Mouse (Mus musculus) layer of hippocampus, adult 8-10 months (tissue): ENCODE results near the gene Sap18b. TPM values are rescaled to one million over a fixed set of nuclear protein-coding genes. Genes with fewer than 3 reads are reported as not detected.
"Not testable (repeated sequence)": the region's sequence is repeated elsewhere in the genome, so short reads cannot be mapped to it uniquely, and the experiment has no call there.

Source experiments
- DNase-seq, 2 experiments: peaks; one replicate each; pipeline ENCODE4 v3.0.0; 2022; ENCODE audit warnings: low spot score in 2 of 2
- total RNA-seq, 4 experiments: library from RNA; stranded (reverse); gene quantifications; 2 replicates each; pipeline ENCODE4 v1.2.4; 2022

The Sap18b gene
- total RNA-seq, 4 experiments from 2014 or later = 63.0 to 115 (median 93.6) TPM

GRCm38 (mm10) chr8:95821266-95821665 lies 3.9 kb upstream of the Sap18b start:
- DNase-seq = no peak

GRCm38 (mm10) chr8:95822096-95822495 lies 3.0 kb upstream of the Sap18b start:
- DNase-seq = no peak

- DNase-seq = no peak
Observed at GRCm38 (mm10) chr8:95822699-95823098, 2.4 kb upstream of the Sap18b start.

DNA sequence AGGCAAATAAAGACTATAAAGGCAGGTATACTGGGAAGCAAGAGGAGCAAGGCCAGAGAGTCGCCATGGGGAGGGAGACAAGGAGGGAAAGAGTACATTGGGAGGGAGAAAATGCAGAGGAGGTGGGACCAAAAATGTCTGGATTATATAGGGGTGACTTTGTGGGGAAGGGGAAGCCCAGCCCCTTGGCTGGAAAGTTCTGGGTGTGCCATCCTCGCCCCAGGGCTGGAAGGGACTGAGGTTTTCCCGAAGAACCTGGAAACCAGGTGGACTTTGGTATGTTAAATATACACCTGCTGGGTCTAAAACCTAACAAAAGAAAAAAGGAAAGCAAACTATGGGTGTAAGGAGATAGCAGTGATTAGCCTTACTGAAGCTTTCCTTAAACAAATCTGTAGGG lies 5.0 kb downstream of the Sap18b start:
- DNase-seq = no peak

GRCm38 (mm10) chr8:95832603-95833434 lies 7.7 kb downstream of the Sap18b start:
- DNase-seq = peak; percentile 78 to 91

DNA sequence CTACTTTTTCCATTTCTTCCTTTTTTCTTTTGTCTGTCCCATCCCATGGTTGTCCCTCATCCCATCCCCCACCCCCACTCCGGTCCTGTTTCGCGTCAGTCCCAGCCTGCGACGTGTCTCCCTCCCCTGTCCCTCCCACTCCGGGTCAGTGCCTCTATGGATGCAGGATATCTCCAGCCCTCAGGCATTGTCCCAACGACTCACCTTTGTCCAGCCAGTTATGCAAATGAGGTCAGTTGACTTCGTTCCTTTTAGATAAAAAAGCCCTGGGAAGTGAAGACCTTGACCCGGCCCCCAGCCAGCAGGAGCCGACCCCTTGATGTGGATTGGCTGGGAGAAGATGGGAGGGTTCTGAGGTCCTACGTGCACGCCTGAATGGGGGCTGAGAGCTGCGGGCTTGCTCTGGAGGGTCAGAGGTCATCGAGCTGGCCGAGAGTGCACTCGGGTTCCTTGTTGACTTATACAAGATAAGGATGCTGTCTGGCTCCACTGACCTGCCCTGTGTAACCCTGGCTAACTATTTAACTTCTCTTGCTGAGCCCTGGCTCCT lies 8.4 kb downstream of the Sap18b start:
- DNase-seq = no peak

GRCm38 (mm10) chr8:95835891-95836290 lies 10.7 kb downstream of the Sap18b start:
- DNase-seq = no peak

GRCm38 (mm10) chr8:95837266-95837665 lies 12.1 kb downstream of the Sap18b start:
- DNase-seq = no peak

GRCm38 (mm10) chr8:95839289-95839688 lies 14.1 kb downstream of the Sap18b start:
- DNase-seq = no peak

- DNase-seq = no peak
Observed at GRCm38 (mm10) chr8:95841436-95841835, 16.3 kb downstream of the Sap18b start.

GRCm38 (mm10) chr8:95843968-95844367 lies 18.8 kb downstream of the Sap18b start:
- no peak for DNase-seq

GRCm38 (mm10) chr8:95845026-95845425 lies 19.9 kb downstream of the Sap18b start:
- DNase-seq = no peak

DNA sequence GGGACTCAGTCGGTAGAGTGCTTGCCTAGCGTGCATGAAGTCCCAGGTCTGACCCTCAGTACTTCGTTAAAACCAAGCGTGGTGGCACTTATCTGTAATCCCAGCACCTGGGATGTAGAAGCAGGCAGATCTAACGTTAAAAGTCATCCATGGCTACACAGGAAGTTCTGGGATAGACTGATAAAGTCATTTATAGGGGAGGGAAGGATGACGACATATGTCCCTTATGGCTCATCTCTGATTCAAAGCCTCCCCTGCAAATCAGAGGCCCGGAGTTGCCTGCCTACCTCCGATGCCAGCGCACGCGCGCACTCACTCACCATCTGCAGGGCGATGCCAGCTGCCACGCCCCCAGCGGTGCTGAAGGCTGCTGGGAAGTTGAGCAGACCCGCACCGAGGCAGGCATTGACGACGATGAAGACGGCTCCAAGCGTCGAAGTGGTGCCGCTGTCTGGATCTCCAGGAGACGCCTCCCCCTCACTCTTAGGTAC lies 23.0 kb downstream of the Sap18b start:
- peak in 1 of 2 experiments; percentile 50 for DNase-seq

DNA sequence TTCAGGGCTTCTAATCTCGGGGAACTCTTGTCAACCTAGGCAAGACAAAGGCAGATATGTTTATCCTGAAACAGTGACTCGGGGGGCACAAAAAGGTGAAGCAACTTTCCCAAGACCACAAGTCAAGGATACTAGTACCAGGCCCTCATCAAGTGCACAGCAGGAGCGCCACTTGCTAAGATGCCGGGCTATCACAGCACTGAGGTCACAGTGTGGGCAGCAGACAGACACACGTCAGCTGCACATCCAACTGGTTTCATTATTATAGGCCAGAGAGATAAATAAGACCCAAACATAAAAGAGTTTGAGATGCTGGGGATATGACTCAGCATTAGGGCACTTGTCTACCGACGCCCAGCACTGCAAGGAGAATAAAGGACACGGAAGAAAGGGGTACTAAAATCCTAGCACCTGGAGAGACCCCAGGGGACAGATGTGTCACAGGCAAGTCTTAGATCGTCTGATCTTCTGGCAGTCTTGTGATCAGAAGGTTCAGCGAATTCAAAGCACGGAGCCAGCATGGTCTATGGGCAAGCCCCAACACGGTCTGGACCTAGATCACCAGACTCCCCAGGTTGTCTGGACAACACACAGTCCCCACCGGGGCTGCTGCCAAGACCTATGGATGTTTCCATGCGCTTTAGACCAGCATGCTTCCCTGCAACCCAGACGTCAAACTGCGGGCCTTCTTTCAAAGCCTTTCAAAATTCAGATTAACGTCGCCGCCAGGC lies 23.8 kb downstream of the Sap18b start:
- DNase-seq = no peak

DNA sequence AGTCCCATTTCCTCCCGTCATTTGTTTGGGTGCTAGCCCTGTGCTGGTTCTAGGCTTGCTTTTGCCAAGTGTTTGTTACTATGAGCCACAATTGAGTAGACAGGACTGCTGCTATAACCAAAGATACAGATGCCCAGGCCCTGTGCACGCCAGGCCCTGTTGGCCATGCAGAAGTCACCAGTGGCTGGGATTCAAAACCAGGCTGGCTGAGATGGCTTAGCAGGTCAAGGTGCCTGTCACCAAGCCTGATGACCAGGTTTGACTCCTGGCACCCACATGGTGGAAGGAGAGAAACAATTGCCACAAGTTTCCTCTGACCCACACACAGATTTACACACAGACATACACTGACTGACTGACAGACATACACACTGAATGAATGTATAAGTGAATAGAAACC lies 25.2 kb downstream of the Sap18b start:
- DNase-seq = no peak

DNA sequence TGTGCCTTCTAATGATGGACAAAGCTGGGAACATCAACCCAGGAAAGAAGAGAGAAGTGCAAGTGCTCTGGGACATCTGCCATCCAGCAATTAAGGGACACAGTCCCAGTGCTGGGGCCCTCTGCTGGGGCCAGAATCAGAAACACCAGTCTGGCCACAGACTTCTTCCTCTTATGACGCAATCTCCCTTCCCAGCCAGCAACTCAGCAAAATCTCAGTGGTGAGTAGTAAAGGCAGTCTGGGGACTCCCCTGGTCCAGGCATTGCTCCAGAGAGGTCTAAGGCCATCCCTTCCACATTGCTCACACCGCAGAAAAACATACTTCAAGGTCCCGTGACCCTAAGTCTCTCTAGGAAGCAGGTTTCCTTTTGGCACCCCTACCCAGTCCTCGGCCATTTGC lies 27.1 kb downstream of the Sap18b start:
- no peak for DNase-seq

GRCm38 (mm10) chr8:95853102-95853843 lies 28.1 kb downstream of the Sap18b start, which contains the start of gene Slc38a7:
Gene Slc38a7 (minus strand): TSS chr8:95853539.
- peak; percentile 83 to 86 for DNase-seq

DNA sequence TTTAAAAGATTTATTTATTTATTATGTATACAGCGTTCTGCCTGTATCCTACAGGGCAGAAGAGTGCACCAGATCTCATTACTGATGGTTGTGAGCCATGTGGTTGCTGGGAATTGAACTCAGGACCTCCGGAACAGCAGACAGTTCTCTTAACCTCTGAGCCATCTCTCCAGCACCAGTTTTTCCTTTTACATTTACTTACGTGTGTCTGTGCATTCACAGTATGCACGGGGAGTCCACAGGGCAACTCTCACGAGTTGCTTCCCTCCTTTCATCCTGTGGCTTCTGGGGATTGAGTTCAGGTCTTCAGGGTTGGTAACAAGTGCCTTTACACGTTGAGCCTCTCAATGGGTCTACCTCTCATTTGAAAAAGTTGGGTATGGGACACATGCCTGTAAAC lies 29.0 kb downstream of the Sap18b start:
- DNase-seq = no peak

DNA sequence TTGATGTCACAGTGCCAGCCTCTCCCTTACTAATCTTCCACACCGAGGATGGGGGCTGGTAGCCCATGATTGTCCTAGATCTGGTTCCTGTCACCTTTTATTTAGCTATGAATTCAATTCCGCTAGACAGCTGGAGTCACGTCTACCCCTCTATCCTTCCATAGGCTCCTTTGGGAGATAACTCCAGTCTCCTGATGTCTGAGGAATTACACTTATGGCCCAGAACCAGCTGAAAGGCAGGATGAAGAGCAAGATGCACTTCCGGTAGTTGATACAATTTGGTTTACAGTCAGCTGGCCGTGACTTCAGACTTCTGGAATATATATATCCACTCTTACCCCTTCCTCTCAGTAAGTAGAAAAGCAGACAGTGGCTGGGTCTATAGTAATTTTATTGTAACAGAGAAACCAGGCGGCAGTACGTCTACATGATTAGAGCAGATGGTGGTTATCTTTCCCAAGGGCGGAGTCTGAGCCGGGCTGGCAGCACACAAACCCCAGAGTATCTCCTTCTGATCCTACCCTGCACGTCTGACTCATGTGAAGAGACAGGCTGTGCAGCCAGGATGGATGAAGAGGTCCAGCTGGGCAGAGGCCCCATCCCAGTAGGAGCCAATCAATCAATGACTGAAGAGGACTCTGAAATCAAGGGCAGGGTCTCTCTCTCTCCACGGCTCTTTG lies 38.8 kb downstream of the Sap18b start:
- DNase-seq = not testable (repeated sequence)

- not testable (repeated sequence) for DNase-seq
Observed at GRCm38 (mm10) chr8:95864851-95865250, 39.7 kb downstream of the Sap18b start.

DNA sequence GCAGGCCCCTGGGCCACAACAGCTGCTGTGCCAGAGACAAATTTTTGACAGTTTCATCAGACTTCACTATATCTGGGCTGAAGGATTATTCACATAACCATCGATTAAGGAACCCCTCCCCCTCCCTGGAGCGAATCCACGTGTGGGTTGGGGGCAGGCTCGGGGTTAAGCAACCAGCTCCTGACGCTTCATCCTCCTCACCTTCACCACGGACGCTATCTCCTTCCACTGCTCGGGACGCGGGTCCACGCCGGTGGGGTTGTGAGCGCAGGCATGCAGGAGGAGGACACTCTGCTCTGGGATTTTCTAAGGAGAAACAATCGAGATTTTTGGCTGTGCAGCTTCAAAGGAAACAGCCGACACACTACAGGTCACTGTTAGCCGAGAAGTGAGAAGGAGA lies 46.5 kb downstream of the Sap18b start:
- no peak for DNase-seq
